ENCODE assay signal across 24 mouse cellular contexts in the genomic region with DNA sequence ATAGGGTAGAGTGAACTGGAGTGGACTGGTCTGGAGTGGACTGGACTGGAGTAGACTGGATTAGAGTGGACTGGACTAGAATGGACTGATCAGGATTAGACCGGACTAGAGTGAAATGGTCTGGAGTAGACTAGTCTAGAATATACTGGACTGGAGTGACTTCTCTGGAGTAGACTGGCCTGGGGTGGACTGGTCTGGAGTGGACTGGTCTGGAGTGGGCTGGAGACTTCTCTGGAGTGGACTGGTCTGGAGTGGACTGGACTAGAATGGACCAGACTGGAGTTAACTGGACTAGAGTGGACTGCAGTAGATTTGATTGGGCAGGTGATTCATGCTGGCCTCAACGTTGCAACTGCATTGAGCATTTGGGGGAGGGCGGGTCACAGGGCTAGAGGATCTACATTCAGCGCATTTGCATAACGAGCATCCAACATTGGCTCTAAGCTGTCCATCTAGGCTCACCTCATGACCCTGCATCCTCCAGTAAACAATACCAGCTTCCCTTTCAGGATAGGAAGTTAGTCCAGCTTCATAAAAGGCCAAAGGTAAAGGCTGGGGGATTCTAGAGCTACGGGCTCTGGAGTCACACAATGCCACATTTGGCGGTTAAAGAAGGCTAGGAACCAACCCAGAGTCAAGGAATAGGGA. TPM values are rescaled to one million over a fixed set of nuclear protein-coding genes. Genes with fewer than 3 reads are reported as not detected.
DNase-seq lines count a peak whose midpoint lies in the region; ATAC-seq and TF ChIP-seq lines count a peak whose summit lies in the region.
"Had no signal": no experiment of that assay in that cellular context is flagged by ENCODE, and none has a peak within 500 bp of the region (broad histone marks: within the 10 kb centered on the region; RNA-seq: fewer than 3 reads in every experiment).

No protein-coding gene starts in this region.

- peaks cover 26% of the 10 kb centered on the region for H3K36me3 ChIP-seq in heart, adult 2 months (ENCODE audit: control insufficient read depth, insufficient read depth, low read length)
- H3K36me3 ChIP-seq in heart, embryonic 11.5 days (ENCODE audit: control insufficient read depth, insufficient read depth, low read length) = no peaks in the 10 kb centered on the region
- no peaks in the 10 kb centered on the region for H3K36me3 ChIP-seq in kidney, embryonic 15.5 days
- H3K36me3 ChIP-seq in liver, embryonic 12.5 days = no peaks in the 10 kb centered on the region
- H3K36me3 ChIP-seq: hindbrain, embryonic 15.5 days; intestine, embryonic 15.5 days; limb, embryonic 12.5 days; midbrain, embryonic 12.5 days had no signal

- no peaks in the 10 kb centered on the region; the same call in 1 of the 2 replicates for H3K79me2 ChIP-seq in heart, adult 2 months (replicated peaks; ENCODE audit: control insufficient read depth, insufficient read depth, low read length)

- peaks cover 23% of the 10 kb centered on the region for H3K4me1 ChIP-seq in heart, adult 2 months (ENCODE audit: control insufficient read depth, insufficient read depth, low read length)
- peaks cover 7% of the 10 kb centered on the region for H3K4me1 ChIP-seq in heart, embryonic 11.5 days (ENCODE audit: control insufficient read depth, insufficient read depth, low read length)
- H3K4me1 ChIP-seq in kidney, embryonic 15.5 days = no peaks in the 10 kb centered on the region
- H3K4me1 ChIP-seq in liver, embryonic 12.5 days = peaks cover 8% of the 10 kb centered on the region
- H3K4me1 ChIP-seq: forebrain, embryonic 13.5 days; hindbrain, embryonic 15.5 days; intestine, embryonic 15.5 days; limb, embryonic 12.5 days; midbrain, embryonic 12.5 days had no signal

- no peak for TF ChIP-seq CTCF in heart, adult 2 months (IDR thresholded peaks at IDR 0.05)

- no peak overlapping the region for H3K9ac ChIP-seq in heart, adult 2 months (ENCODE audit: low read depth, low read length)
- no peak overlapping the region for H3K9ac ChIP-seq in heart, embryonic 11.5 days (ENCODE audit: low read depth, low read length)
- no peak overlapping the region for H3K9ac ChIP-seq in kidney, embryonic 15.5 days
- H3K9ac ChIP-seq in liver, embryonic 12.5 days = no peak overlapping the region
- H3K9ac ChIP-seq: forebrain, embryonic 13.5 days; hindbrain, embryonic 15.5 days; intestine, embryonic 15.5 days; limb, embryonic 12.5 days; midbrain, embryonic 12.5 days had no signal

- intact Hi-C loops in heart, adult 2 months (cut with DNase I) = no loop called here

- 59% methylated on average over 7 of the region's 7 CpGs for WGBS in heart, adult 2 months
- 83% methylated on average over 7 of the region's 7 CpGs for WGBS in heart, embryonic 11.5 days (ENCODE audit: insufficient replicate concordance)
- 87% methylated on average over 7 of the region's 7 CpGs for WGBS in kidney, embryonic 15.5 days
- WGBS in liver, embryonic 12.5 days (ENCODE audit: insufficient replicate concordance) = 74% methylated on average over 7 of the region's 7 CpGs

- no peak overlapping the region for H3K4me3 ChIP-seq in heart, adult 2 months
- H3K4me3 ChIP-seq in heart, embryonic 11.5 days (ENCODE audit: low read depth, low read length) = no peak overlapping the region
- H3K4me3 ChIP-seq in kidney, embryonic 15.5 days (replicated peaks) = no peak overlapping the region
- no peak overlapping the region for H3K4me3 ChIP-seq in liver, embryonic 12.5 days
- H3K4me3 ChIP-seq: forebrain, embryonic 13.5 days; hindbrain, embryonic 15.5 days; intestine, embryonic 15.5 days; layer of hippocampus, adult 2 months; limb, embryonic 12.5 days; midbrain, embryonic 12.5 days had no signal

- no peak for DNase-seq in heart, adult 2 months
- no peak for DNase-seq in kidney, adult 18-20 months
- peak; percentile 43 for DNase-seq in kidney, postnatal 10 days
- no peak for DNase-seq in layer of hippocampus, adult 9-10 months (ENCODE audit: low spot score)
- no peak for DNase-seq in spleen, adult 18-20 months
- DNase-seq: cerebellum, adult 11-12 months; cerebellum, postnatal 10 days; layer of hippocampus, postnatal 36 days; lung, adult 18-20 months; lung, postnatal 14 days; thymus, adult 2 months; thymus, postnatal 4 days had no signal

- TF ChIP-seq EP300 in heart, adult 2 months (IDR thresholded peaks at IDR 0.05; ENCODE audit: insufficient read depth, low read depth, low read length) = 0 out of 2 replicates have a peak, but pooled peaks have one; percentile 45

- TF ChIP-seq POLR2A in heart, adult 2 months (IDR thresholded peaks at IDR 0.05; ENCODE audit: insufficient read depth, low read depth, low read length) = peak; percentile 37; the same call in 1 of the 2 replicates

- peak overlapping the region; percentile 76 for H3K27ac ChIP-seq in heart, adult 2 months
- no peak overlapping the region for H3K27ac ChIP-seq in heart, embryonic 11.5 days (ENCODE audit: low read depth, low read length)
- peak overlapping the region; percentile 45; the same call in 1 of the 2 replicates for H3K27ac ChIP-seq in kidney, embryonic 15.5 days
- H3K27ac ChIP-seq in liver, embryonic 12.5 days = no peak overlapping the region
- H3K27ac ChIP-seq: forebrain, embryonic 13.5 days; hindbrain, embryonic 15.5 days; intestine, embryonic 15.5 days; layer of hippocampus, adult 2 months; limb, embryonic 12.5 days; midbrain, embryonic 12.5 days; stomach, postnatal 0 days had no signal

- no peaks in the 10 kb centered on the region for H3K9me3 ChIP-seq in heart, embryonic 11.5 days (replicated peaks; ENCODE audit: control insufficient read depth, low read length)
- no peaks in the 10 kb centered on the region for H3K9me3 ChIP-seq in kidney, embryonic 15.5 days (replicated peaks)
- no peaks in the 10 kb centered on the region for H3K9me3 ChIP-seq in liver, embryonic 12.5 days (replicated peaks)
- H3K9me3 ChIP-seq: forebrain, embryonic 13.5 days; hindbrain, embryonic 15.5 days; intestine, embryonic 15.5 days; limb, embryonic 12.5 days; midbrain, embryonic 12.5 days had no signal

- no peak overlapping the region for H3K4me2 ChIP-seq in heart, embryonic 11.5 days
- H3K4me2 ChIP-seq in kidney, embryonic 15.5 days = no peak overlapping the region
- H3K4me2 ChIP-seq in liver, embryonic 12.5 days = no peak overlapping the region
- H3K4me2 ChIP-seq: forebrain, embryonic 13.5 days; hindbrain, embryonic 15.5 days; intestine, embryonic 15.5 days; limb, embryonic 12.5 days; midbrain, embryonic 12.5 days had no signal

- no peak for ATAC-seq in heart, embryonic 11.5 days (replicated peaks; ENCODE audit: insufficient number of reproducible peaks, low FRiP score, low TSS enrichment)
- no peak for ATAC-seq in kidney, embryonic 15.5 days (replicated peaks; ENCODE audit: low FRiP score)
- ATAC-seq in liver, embryonic 12.5 days = peak; percentile 42; the same call in 1 of the 2 replicates
- ATAC-seq: forebrain, embryonic 13.5 days; intestine, embryonic 15.5 days had no signal

- H3K27me3 ChIP-seq in heart, adult 2 months (ENCODE audit: control insufficient read depth, insufficient read depth, low read length) = no peaks in the 10 kb centered on the region; the same call in 1 of the 2 replicates
- H3K27me3 ChIP-seq in heart, embryonic 11.5 days (ENCODE audit: control insufficient read depth, insufficient read depth, low read length) = no peaks in the 10 kb centered on the region
- H3K27me3 ChIP-seq in kidney, embryonic 15.5 days = no peaks in the 10 kb centered on the region
- H3K27me3 ChIP-seq in liver, embryonic 12.5 days (replicated peaks) = no peaks in the 10 kb centered on the region; the same call in 1 of the 2 replicates
- H3K27me3 ChIP-seq: forebrain, embryonic 13.5 days; hindbrain, embryonic 15.5 days; intestine, embryonic 15.5 days; midbrain, embryonic 12.5 days had no signal

RNA-seq across cellular contexts. Expression of gene Ptprb, which starts 11.5 kb away (rescaled TPM):
- 10 to 100 TPM; 63.1 to 66.3 TPM for total RNA-seq in heart, adult 2 months (2021)
- polyA plus RNA-seq in heart, adult 2 months (2012; rRNA removed) = 14.8 and 25.1 TPM in 2 replicates
- 8.3 and 9.1 TPM in 2 replicates for polyA plus RNA-seq in heart, embryonic 11.5 days (2014; fragmentation: Nextera tagmentation; extraction: Ambion mirVana)
- polyA plus RNA-seq in kidney, embryonic 15.5 days (2015; fragmentation: Nextera tagmentation; extraction: Ambion mirVana) = 7.2 and 7.4 TPM in 2 replicates
- polyA plus RNA-seq in liver, embryonic 12.5 days (2016; fragmentation: Nextera tagmentation; extraction: Ambion mirVana) = 2.2 and 2.4 TPM in 2 replicates
- total RNA-seq: hematopoietic stem cell, adult 5-6 weeks; megakaryocyte, adult 5-6 weeks had no signal

Comparison
In these comparisons a context has a peak if more than half of its experiments do, and no peak if none do; other contexts are left out.
1. H3K27ac ChIP-seq: peak in heart, adult 2 months (single experiment) and kidney, embryonic 15.5 days (single experiment); none in heart, embryonic 11.5 days (single experiment) and liver, embryonic 12.5 days (single experiment).